Mouse (Mus musculus) embryonic facial prominence, embryonic 11.5 days (tissue): ENCODE measurements at regions not wholly inside any gene's neighbourhood (a gene's known extent, or its start where the extent isn't known, plus 50 kb on each side); places are given as distances from the start of the nearest gene placed in this dataset.

Source experiments
- ATAC-seq: fragments of 200-750 bp; cut with Nextera tagmentation; replicated peaks from 2 replicates; pipeline ENCODE4 v1.8.0; 2017; ENCODE audit warnings: low read depth; ENCODE audit not compliant: insufficient number of reproducible peaks, low FRiP score, low TSS enrichment
- DNase-seq: peaks from one replicate; pipeline ENCODE4 v3.0.0-alpha.2; 2015; ENCODE audit warnings: low spot score
- H3K27ac ChIP-seq: fragments of 300-500 bp; sonication (generic); replicated peaks from 2 replicates; pipeline ENCODE4 v1.5.1; 2014; ENCODE audit warnings: mild to moderate bottlenecking, low read depth, low read length, control low read depth
- H3K27me3 ChIP-seq: fragments of 300-500 bp; sonication (generic); 2 replicates; pipeline ENCODE4 v1.6.1; 2014; ENCODE audit warnings: mild to moderate bottlenecking, low read length, moderate library complexity, mixed read lengths; ENCODE audit not compliant: control insufficient read depth, insufficient read depth
- H3K36me3 ChIP-seq: fragments of 300-500 bp; sonication (generic); replicated peaks from 2 replicates; pipeline ENCODE4 v1.6.1; 2014; ENCODE audit warnings: low read depth, mild to moderate bottlenecking, low read length, moderate library complexity, mixed read lengths; ENCODE audit not compliant: control insufficient read depth, insufficient read depth
- H3K4me1 ChIP-seq: fragments of 300-500 bp; sonication (generic); 2 replicates; pipeline ENCODE4 v1.6.1; 2014; ENCODE audit warnings: low read length, mixed read lengths; ENCODE audit not compliant: control insufficient read depth, insufficient read depth
- H3K4me2 ChIP-seq: fragments of 300-500 bp; sonication (generic); 2 replicates; pipeline ENCODE4 v1.6.1; 2014; ENCODE audit warnings: low read depth, mild to moderate bottlenecking, control low read depth, low read length, moderate library complexity
- H3K4me3 ChIP-seq: fragments of 300-500 bp; sonication (generic); 2 replicates; pipeline ENCODE4 v1.5.1; 2014; ENCODE audit warnings: low read depth, low read length, control low read depth
- H3K9ac ChIP-seq: fragments of 300-500 bp; sonication (generic); replicated peaks from 2 replicates; pipeline ENCODE4 v1.6.1; 2014; ENCODE audit warnings: mild to moderate bottlenecking, control low read depth, low read length
- H3K9me3 ChIP-seq: fragments of 300-500 bp; sonication (generic); replicated peaks from 2 replicates; pipeline ENCODE4 v1.6.1; 2016; ENCODE audit warnings: mild to moderate bottlenecking, low read length, inconsistent platforms, mixed read lengths; ENCODE audit not compliant: control insufficient read depth
- WGBS: fragments of 180-500 bp; shearing (Covaris S2); extraction: QIAGEN DNeasy Blood & Tissue Kit; methylation state at CpG from one replicate; pipeline ENCODE4 v1.1.7; 2014; 5-methylcytosine and 5-hydroxymethylcytosine counted together

DNA sequence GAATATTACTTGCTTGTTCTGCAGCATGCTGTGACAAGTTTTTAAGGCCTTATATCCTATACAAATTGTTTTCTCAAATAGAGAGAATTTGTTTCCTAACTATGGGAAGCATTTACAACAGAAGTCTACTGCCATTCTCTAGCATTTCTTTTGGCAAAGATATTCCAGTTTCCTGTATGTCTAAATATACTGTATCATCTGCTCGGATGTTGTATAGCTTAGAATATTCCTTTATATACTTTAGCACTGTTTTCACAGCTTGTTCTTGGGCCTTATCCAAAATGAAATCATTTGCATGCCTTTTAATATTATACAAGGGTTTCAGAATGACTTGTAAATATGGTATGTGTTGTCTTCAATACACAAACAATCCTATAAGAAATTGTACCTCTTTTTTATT is 92.1 kb upstream of the Ins2 start:
- Histone ChIP-seq H3K27ac (no peak overlapping the region), H3K4me3 (no peak overlapping the region), H3K4me2 (no peak overlapping the region), H3K4me1 (no peaks in the 10 kb centered on the region), H3K36me3 (no peaks in the 10 kb centered on the region), H3K27me3 (no peaks in the 10 kb centered on the region), H3K9me3 (no peaks in the 10 kb centered on the region), H3K9ac (no peak overlapping the region)
- WGBS = 88% methylated on average over 1 of the region's 1 CpGs
- ATAC-seq (no peak), DNase-seq (no peak)

DNA sequence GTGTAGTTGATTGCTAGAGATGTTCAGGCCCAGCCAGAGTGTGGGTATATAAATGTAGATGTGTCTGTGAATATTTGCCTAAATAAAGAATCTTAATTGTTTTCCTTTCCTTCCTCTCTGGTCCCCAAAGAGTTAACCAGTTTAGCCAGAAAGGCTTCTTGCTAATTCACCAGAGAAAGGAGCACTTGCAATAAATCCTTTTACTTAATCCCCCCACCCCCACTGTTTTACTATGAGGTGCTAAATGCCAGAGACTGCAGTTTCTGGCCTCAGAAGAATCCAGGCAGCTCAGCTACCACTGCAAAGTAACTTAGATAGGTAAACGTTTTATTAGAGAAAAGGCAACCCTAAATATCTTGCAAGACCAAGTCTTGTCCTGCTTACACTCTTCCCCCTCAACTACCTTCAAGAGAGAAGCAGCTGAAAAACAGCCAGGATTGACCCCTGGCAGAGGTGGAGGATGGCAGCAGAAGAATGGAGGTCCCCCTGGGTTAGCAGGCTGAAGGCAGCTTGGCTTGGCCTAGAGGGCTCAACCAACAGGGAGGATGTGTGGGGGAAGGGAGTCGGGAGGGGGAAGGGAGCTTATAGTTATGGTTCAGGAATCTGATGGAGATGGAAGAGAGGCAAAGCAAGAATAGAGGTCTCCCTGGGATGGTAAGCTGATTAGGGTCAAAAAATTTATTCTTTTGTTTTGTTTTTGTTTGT is 87.9 kb upstream of the Ins2 start:
- H3K4me2 ChIP-seq = no peak overlapping the region
- no peak overlapping the region for H3K27ac ChIP-seq
- H3K4me3 ChIP-seq = no peak overlapping the region
- ATAC-seq (no peak), DNase-seq (peak; percentile 8)
- 14% methylated on average over 2 of the region's 2 CpGs for WGBS
- H3K9me3 ChIP-seq = no peaks in the 10 kb centered on the region
- H3K9ac ChIP-seq = no peak overlapping the region
- H3K36me3 ChIP-seq = no peaks in the 10 kb centered on the region
- no peaks in the 10 kb centered on the region for H3K27me3 ChIP-seq
- no peaks in the 10 kb centered on the region for H3K4me1 ChIP-seq

DNA sequence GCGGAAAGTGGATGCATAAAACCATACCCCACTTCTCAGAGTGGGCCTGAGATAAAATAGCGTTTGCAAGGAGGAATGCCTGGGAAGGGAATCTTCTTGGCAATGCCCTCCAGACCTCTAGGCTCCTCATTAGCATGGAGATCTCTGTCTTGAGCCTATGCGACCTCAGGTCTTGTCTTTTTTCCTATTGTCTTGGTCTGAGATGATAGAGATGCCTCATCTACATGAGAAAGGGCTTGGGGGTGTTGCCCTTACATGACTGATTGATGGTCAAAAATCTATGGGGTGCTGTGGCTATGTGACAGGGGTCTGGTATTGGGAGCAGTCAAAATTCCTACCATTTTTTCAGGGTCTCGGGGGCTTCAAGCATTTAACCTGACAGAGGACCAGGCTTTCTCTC is 67.5 kb upstream of the Ins2 start:
- WGBS = 73% methylated on average over 4 of the region's 4 CpGs
- Histone ChIP-seq H3K4me2 (no peak overlapping the region), H3K36me3 (no peaks in the 10 kb centered on the region), H3K4me1 (no peaks in the 10 kb centered on the region), H3K27me3 (no peaks in the 10 kb centered on the region), H3K9me3 (no peaks in the 10 kb centered on the region), H3K27ac (no peak overlapping the region), H3K4me3 (no peak overlapping the region), H3K9ac (no peak overlapping the region)
- ATAC-seq = no peak
- DNase-seq = no peak

DNA sequence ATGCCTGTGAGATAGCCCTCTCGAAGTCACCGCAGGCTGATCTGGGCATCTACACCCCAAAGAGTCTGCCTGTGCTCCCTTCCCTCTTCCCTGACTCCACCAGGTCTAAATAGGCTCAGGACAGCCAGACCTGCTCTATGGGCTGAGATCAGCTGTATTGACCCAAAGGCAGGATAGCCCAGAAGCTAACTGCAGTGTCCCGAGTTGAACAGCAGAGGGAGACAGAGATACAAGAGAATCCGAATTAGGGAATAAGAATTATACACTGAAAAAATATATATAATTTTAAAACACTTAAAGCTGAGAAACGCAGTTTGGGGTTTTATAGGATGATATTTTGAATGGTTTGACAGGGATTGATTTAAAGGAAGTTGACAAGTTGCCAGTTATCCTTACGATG is 56.2 kb upstream of the Ins2 start:
- Histone ChIP-seq H3K9me3 (no peaks in the 10 kb centered on the region), H3K9ac (no peak overlapping the region), H3K36me3 (no peaks in the 10 kb centered on the region), H3K4me2 (no peak overlapping the region), H3K27ac (no peak overlapping the region), H3K4me1 (no peaks in the 10 kb centered on the region), H3K27me3 (no peaks in the 10 kb centered on the region), H3K4me3 (no peak overlapping the region)
- ATAC-seq (no peak), DNase-seq (peak; percentile 75)
- WGBS = 27% methylated on average over 6 of the region's 6 CpGs

DNA sequence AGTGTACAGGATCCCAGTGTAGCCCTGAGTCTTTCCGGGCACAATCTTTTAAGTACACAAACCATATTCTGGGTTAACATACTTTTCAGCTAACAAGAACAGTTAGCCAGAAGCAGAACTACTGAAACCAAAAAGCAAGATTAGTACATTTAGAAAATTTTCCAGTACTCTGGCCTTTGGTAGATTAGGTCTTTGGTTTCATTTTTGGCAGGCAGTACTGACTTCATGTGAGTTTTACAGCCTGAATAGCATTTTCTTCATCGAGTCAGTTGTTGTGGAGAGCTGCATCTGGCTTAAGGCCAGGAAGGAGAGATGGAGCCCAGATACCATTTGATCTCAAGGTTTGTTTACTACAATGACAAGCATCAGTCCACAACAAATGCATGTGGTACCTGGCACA is 51.3 kb upstream of the Ins2 start:
- WGBS = 81% methylated on average over 2 of the region's 2 CpGs
- no peak for DNase-seq
- Histone ChIP-seq H3K4me3 (no peak overlapping the region), H3K4me1 (no peaks in the 10 kb centered on the region), H3K27me3 (no peaks in the 10 kb centered on the region), H3K9me3 (no peaks in the 10 kb centered on the region), H3K9ac (no peak overlapping the region), H3K36me3 (no peaks in the 10 kb centered on the region), H3K4me2 (no peak overlapping the region), H3K27ac (no peak overlapping the region)
- ATAC-seq = no peak
